ENCODE assay signal across 9 mouse cellular contexts in genomic region chr8:94836456-94837240, GRCm38 (mm10). TPM values are rescaled to one million over a fixed set of nuclear protein-coding genes. Genes with fewer than 3 reads are reported as not detected.
DNase-seq lines count a peak whose midpoint lies in the region; ATAC-seq and TF ChIP-seq lines count a peak whose summit lies in the region.
"Had no signal": no experiment of that assay in that cellular context is flagged by ENCODE, and none has a peak within 500 bp of the region (broad histone marks: within the 10 kb centered on the region; RNA-seq: fewer than 3 reads in every experiment).

No protein-coding gene starts in this region.

- H3K27ac ChIP-seq in heart, embryonic 15.5 days: no peak overlapping the region
- H3K27ac ChIP-seq in embryonic facial prominence, embryonic 11.5 days (replicated peaks; ENCODE audit: low read depth, low read length): no peak overlapping the region
- H3K27ac ChIP-seq in intestine, embryonic 14.5 days (ENCODE audit: low read depth): no peak overlapping the region
- H3K27ac ChIP-seq in midbrain, postnatal 0 days (ENCODE audit: low read depth, low read length): no peak overlapping the region

- intact Hi-C loops in heart, postnatal 10 days (cut with DNase I): loop anchor here (5.0 kb wide), 1 partner anchor 449 kb away; the partner anchor contains the start of gene Herpud1

- H3K4me2 ChIP-seq in heart, embryonic 15.5 days: peak overlapping the region; percentile 91
- H3K4me2 ChIP-seq in embryonic facial prominence, embryonic 11.5 days (ENCODE audit: low read depth, low read length): peak overlapping the region; percentile 89
- H3K4me2 ChIP-seq in intestine, embryonic 14.5 days (ENCODE audit: low read length): peak overlapping the region; percentile 92
- peak overlapping the region; percentile 81 for H3K4me2 ChIP-seq in midbrain, postnatal 0 days (ENCODE audit: low read depth, low read length, poor library complexity, severe bottlenecking)

- H3K4me3 ChIP-seq in heart, embryonic 15.5 days: peak overlapping the region; percentile 100
- peak overlapping the region; percentile 91; the same call in 1 of the 2 replicates for H3K4me3 ChIP-seq in embryonic facial prominence, embryonic 11.5 days (ENCODE audit: low read depth, low read length)
- peak overlapping the region; percentile 96 for H3K4me3 ChIP-seq in intestine, embryonic 14.5 days (ENCODE audit: low read depth, low read length)
- H3K4me3 ChIP-seq in midbrain, postnatal 0 days (ENCODE audit: low read depth, low read length): peak overlapping the region; percentile 81; the same call in 1 of the 2 replicates

- H3K27me3 ChIP-seq in heart, embryonic 15.5 days: no peaks in the 10 kb centered on the region
- no peaks in the 10 kb centered on the region for H3K27me3 ChIP-seq in embryonic facial prominence, embryonic 11.5 days (ENCODE audit: control insufficient read depth, insufficient read depth, low read length)
- H3K27me3 ChIP-seq in intestine, embryonic 14.5 days (replicated peaks; ENCODE audit: control insufficient read depth, insufficient read depth, low read length): no peaks in the 10 kb centered on the region
- H3K27me3 ChIP-seq in midbrain, postnatal 0 days (ENCODE audit: insufficient read depth, low read length): no peaks in the 10 kb centered on the region

- no peak for DNase-seq in heart, postnatal 10 days
- DNase-seq in embryonic facial prominence, embryonic 11.5 days (ENCODE audit: low spot score): no peak
- no peak for DNase-seq in intestine, embryonic 14.5 days (ENCODE audit: low spot score)
- DNase-seq in midbrain, postnatal 0 days (ENCODE audit: low spot score): no peak
- no peak for DNase-seq in layer of hippocampus, adult 9-11 months
- DNase-seq in layer of hippocampus, postnatal 25 days (ENCODE audit: extremely low spot score in 1 of 2, low spot score in 1 of 2): no peak
- DNase-seq in adrenal gland, adult 8-10 months: no peak

- H3K9me3 ChIP-seq in heart, embryonic 15.5 days (replicated peaks): no peaks in the 10 kb centered on the region
- H3K9me3 ChIP-seq in embryonic facial prominence, embryonic 11.5 days (replicated peaks; ENCODE audit: control insufficient read depth, low read length): no peaks in the 10 kb centered on the region
- no peaks in the 10 kb centered on the region for H3K9me3 ChIP-seq in intestine, embryonic 14.5 days (ENCODE audit: control insufficient read depth, low read length)
- H3K9me3 ChIP-seq in midbrain, postnatal 0 days (ENCODE audit: low read length): no peaks in the 10 kb centered on the region

- peak overlapping the region; percentile 97 for H3K9ac ChIP-seq in heart, embryonic 15.5 days
- H3K9ac ChIP-seq in embryonic facial prominence, embryonic 11.5 days (replicated peaks; ENCODE audit: low read length): peak overlapping the region; percentile 37
- peak overlapping the region; percentile 94 for H3K9ac ChIP-seq in intestine, embryonic 14.5 days (ENCODE audit: low read length)
- H3K9ac ChIP-seq in midbrain, postnatal 0 days (replicated peaks; ENCODE audit: low read length, poor library complexity, severe bottlenecking): no peak overlapping the region

- peaks cover 17% of the 10 kb centered on the region for H3K4me1 ChIP-seq in heart, embryonic 15.5 days (replicated peaks)
- H3K4me1 ChIP-seq in embryonic facial prominence, embryonic 11.5 days (ENCODE audit: control insufficient read depth, insufficient read depth, low read length): no peaks in the 10 kb centered on the region
- peaks cover 15% of the 10 kb centered on the region for H3K4me1 ChIP-seq in intestine, embryonic 14.5 days (replicated peaks; ENCODE audit: control insufficient read depth, insufficient read depth, low read length)
- H3K4me1 ChIP-seq in midbrain, postnatal 0 days (ENCODE audit: insufficient read depth, low read length): peaks cover 6% of the 10 kb centered on the region; the same call in 1 of the 2 replicates

- WGBS in heart, embryonic 15.5 days: 57% methylated on average over 11 of the region's 11 CpGs
- WGBS in embryonic facial prominence, embryonic 11.5 days: 57% methylated on average over 11 of the region's 11 CpGs
- WGBS in intestine, embryonic 14.5 days: 60% methylated on average over 11 of the region's 11 CpGs
- WGBS in midbrain, postnatal 0 days: 74% methylated on average over 11 of the region's 11 CpGs

- TF ChIP-seq CTCF in midbrain, postnatal 0 days (IDR thresholded peaks at IDR 0.05): no peak

- ATAC-seq in heart, embryonic 15.5 days (replicated peaks; ENCODE audit: insufficient number of reproducible peaks, insufficient read depth, low FRiP score, low read depth): no peak
- no peak for ATAC-seq in embryonic facial prominence, embryonic 11.5 days (replicated peaks; ENCODE audit: insufficient number of reproducible peaks, low FRiP score, low TSS enrichment, low read depth)
- ATAC-seq in intestine, embryonic 14.5 days (replicated peaks; ENCODE audit: low FRiP score, low TSS enrichment, low read depth): no peak
- ATAC-seq in midbrain, postnatal 0 days (ENCODE audit: low FRiP score): no peak

- peaks cover 6% of the 10 kb centered on the region for H3K36me3 ChIP-seq in heart, embryonic 15.5 days
- peaks cover 1% of the 10 kb centered on the region for H3K36me3 ChIP-seq in embryonic facial prominence, embryonic 11.5 days (replicated peaks; ENCODE audit: control insufficient read depth, insufficient read depth, low read depth, low read length)
- peaks cover 11% of the 10 kb centered on the region for H3K36me3 ChIP-seq in intestine, embryonic 14.5 days (ENCODE audit: control insufficient read depth, insufficient read depth, low read length)
- peaks cover 2% of the 10 kb centered on the region for H3K36me3 ChIP-seq in midbrain, postnatal 0 days (ENCODE audit: insufficient read depth, low read length)

RNA-seq across cellular contexts. Expression of gene Coq9, which starts 1.5 kb away (rescaled TPM):
- 163 and 166 TPM in 2 replicates for polyA plus RNA-seq in heart, embryonic 15.5 days (2015; fragmentation: Nextera tagmentation; extraction: Ambion mirVana)
- 100 to 1,000 TPM; 332 to 338 TPM for total RNA-seq in heart, postnatal 10 days (2021)
- 51.9 and 52.8 TPM in 2 replicates for polyA plus RNA-seq in embryonic facial prominence, embryonic 11.5 days (2014; fragmentation: Nextera tagmentation; extraction: Ambion mirVana)
- 81.6 and 83.4 TPM in 2 replicates for polyA plus RNA-seq in intestine, embryonic 14.5 days (2014; fragmentation: Nextera tagmentation; extraction: Ambion mirVana)
- 101 and 110 TPM in 2 replicates for total RNA-seq in midbrain, postnatal 0 days (2014; rRNA removed)
- polyA plus RNA-seq in midbrain, postnatal 0 days (2015; fragmentation: Nextera tagmentation; extraction: Ambion mirVana): 46.5 and 54.8 TPM in 2 replicates
- total RNA-seq in layer of hippocampus, postnatal 25 days (2021): 10 to 100 TPM; 81.5 to 96.6 TPM
- 100 to 1,000 TPM; 145 to 165 (median 158) TPM for total RNA-seq in adrenal gland, adult 8-10 months (2022)

RNA-seq across cellular contexts. Expression of gene Ciapin1, which starts 1.5 kb away (rescaled TPM):
- polyA plus RNA-seq in heart, embryonic 15.5 days (2015; fragmentation: Nextera tagmentation; extraction: Ambion mirVana): 77.7 and 88.6 TPM in 2 replicates
- total RNA-seq in heart, postnatal 10 days (2021): 10 to 100 TPM; 74.8 to 87.7 TPM
- 123 and 139 TPM in 2 replicates for polyA plus RNA-seq in embryonic facial prominence, embryonic 11.5 days (2014; fragmentation: Nextera tagmentation; extraction: Ambion mirVana)
- 94.9 and 102 TPM in 2 replicates for polyA plus RNA-seq in intestine, embryonic 14.5 days (2014; fragmentation: Nextera tagmentation; extraction: Ambion mirVana)
- total RNA-seq in midbrain, postnatal 0 days (2014; rRNA removed): 60.6 and 62.7 TPM in 2 replicates
- 162 and 164 TPM in 2 replicates for polyA plus RNA-seq in midbrain, postnatal 0 days (2015; fragmentation: Nextera tagmentation; extraction: Ambion mirVana)
- 10 to 100 TPM; 70.8 to 71.9 TPM for total RNA-seq in layer of hippocampus, postnatal 25 days (2021)
- total RNA-seq in adrenal gland, adult 8-10 months (2022): 10 to 100 TPM; 67.0 to 99.3 (median 78.5) TPM

RNA-seq across cellular contexts. Expression of gene Polr2c, which starts 20.6 kb away (rescaled TPM):
- polyA plus RNA-seq in heart, embryonic 15.5 days (2015; fragmentation: Nextera tagmentation; extraction: Ambion mirVana): 107 and 122 TPM in 2 replicates
- 10 to 100 TPM; 61.5 to 63.6 TPM for total RNA-seq in heart, postnatal 10 days (2021)
- polyA plus RNA-seq in embryonic facial prominence, embryonic 11.5 days (2014; fragmentation: Nextera tagmentation; extraction: Ambion mirVana): 169 and 173 TPM in 2 replicates
- 160 and 171 TPM in 2 replicates for polyA plus RNA-seq in intestine, embryonic 14.5 days (2014; fragmentation: Nextera tagmentation; extraction: Ambion mirVana)
- 62.5 and 70.5 TPM in 2 replicates for total RNA-seq in midbrain, postnatal 0 days (2014; rRNA removed)
- polyA plus RNA-seq in midbrain, postnatal 0 days (2015; fragmentation: Nextera tagmentation; extraction: Ambion mirVana): 93.3 and 101 TPM in 2 replicates
- 10 to 100 TPM; 65.6 to 67.4 TPM for total RNA-seq in layer of hippocampus, postnatal 25 days (2021)
- total RNA-seq in adrenal gland, adult 8-10 months (2022): 10 to 100 TPM; 55.9 to 91.6 (median 71.1) TPM

RNA-seq across cellular contexts. Expression of gene Ccl17, which starts 26.4 kb away (rescaled TPM):
- polyA plus RNA-seq in heart, embryonic 15.5 days (2015; fragmentation: Nextera tagmentation; extraction: Ambion mirVana): 0.26 TPM in 1 of 2 replicates, not detected in the other
- not detected for total RNA-seq in heart, postnatal 10 days (2021)
- not detected in 2 replicates for polyA plus RNA-seq in embryonic facial prominence, embryonic 11.5 days (2014; fragmentation: Nextera tagmentation; extraction: Ambion mirVana)
- polyA plus RNA-seq in intestine, embryonic 14.5 days (2014; fragmentation: Nextera tagmentation; extraction: Ambion mirVana): not detected in 2 replicates
- total RNA-seq in midbrain, postnatal 0 days (2014; rRNA removed): 8.5 TPM in 1 of 2 replicates, not detected in the other
- polyA plus RNA-seq in midbrain, postnatal 0 days (2015; fragmentation: Nextera tagmentation; extraction: Ambion mirVana): 4.4 and 4.7 TPM in 2 replicates
- total RNA-seq in layer of hippocampus, postnatal 25 days (2021): 1 to 10 TPM; 3.3 to 5.2 TPM
- 1 to 10 TPM in 3 of 4 experiments, under 1 TPM in 1; 0.55 to 4.4 (median 1.7) TPM for total RNA-seq in adrenal gland, adult 8-10 months (2022)
- polyA plus RNA-seq: spleen, adult 2 months had no signal

RNA-seq across cellular contexts. Expression of gene Dok4, which starts 39.5 kb away (rescaled TPM):
- polyA plus RNA-seq in heart, embryonic 15.5 days (2015; fragmentation: Nextera tagmentation; extraction: Ambion mirVana): 22.9 and 31.6 TPM in 2 replicates
- 10 to 100 TPM; 34.2 to 44.2 TPM for total RNA-seq in heart, postnatal 10 days (2021)
- polyA plus RNA-seq in embryonic facial prominence, embryonic 11.5 days (2014; fragmentation: Nextera tagmentation; extraction: Ambion mirVana): 11.6 and 11.9 TPM in 2 replicates
- polyA plus RNA-seq in intestine, embryonic 14.5 days (2014; fragmentation: Nextera tagmentation; extraction: Ambion mirVana): 24.1 and 27.7 TPM in 2 replicates
- 154 and 155 TPM in 2 replicates for total RNA-seq in midbrain, postnatal 0 days (2014; rRNA removed)
- 95.0 and 104 TPM in 2 replicates for polyA plus RNA-seq in midbrain, postnatal 0 days (2015; fragmentation: Nextera tagmentation; extraction: Ambion mirVana)
- total RNA-seq in layer of hippocampus, postnatal 25 days (2021): 10 to 100 TPM; 31.2 to 32.7 TPM
- total RNA-seq in adrenal gland, adult 8-10 months (2022): 10 to 100 TPM in 2 of 4 experiments, 1 to 10 TPM in 2; 6.5 to 13.8 (median 9.8) TPM
